Mouse (Mus musculus): ENCODE measurements around the gene Foxo3. TPM values are rescaled to one million over a fixed set of nuclear protein-coding genes. Genes with fewer than 3 reads are reported as not detected.

Gene Foxo3
- polyA plus RNA-seq, 2 experiments: 15.6 to 17.6 TPM

GRCm38 (mm10) chr10:42299426-42299825 is 22.9 kb upstream of the Foxo3 start:
- 62% methylated on average over 6 of the region's 6 CpGs for WGBS (ENCODE audit: insufficient replicate concordance)
- no peak for DNase-seq (ENCODE audit: low read depth in 3 of 3, low spot score in 3 of 3)
- H3K9me3 ChIP-seq (ENCODE audit: control insufficient read depth, low read length): no peaks in the 10 kb centered on the region

GRCm38 (mm10) chr10:42297954-42298353 is 21.4 kb upstream of the Foxo3 start:
- no peak for TF ChIP-seq EP300 (IDR thresholded peaks at IDR 0.05; ENCODE audit: low read depth)
- TF ChIP-seq CTCF (IDR thresholded peaks at IDR 0.05; ENCODE audit: low read depth): peak; percentile 78
- Histone ChIP-seq H3K9ac (replicated peaks) (no peak overlapping the region), H3K4me2 (ENCODE audit: low read depth) (no peak overlapping the region), H3K36me3 (replicated peaks; ENCODE audit: control insufficient read depth, insufficient read depth, low read depth) (no peaks in the 10 kb centered on the region), H3K27me3 (ENCODE audit: control insufficient read depth, insufficient read depth, low read length) (no peaks in the 10 kb centered on the region), H3K4me3 (ENCODE audit: insufficient read depth in 1 of 2, low read depth in 2 of 2, low read length in 2 of 2) (no peak overlapping the region), H3K27ac (no peak overlapping the region), H3K4me1 (replicated peaks; ENCODE audit: control insufficient read depth in 2 of 2, insufficient read depth in 2 of 2, low read length in 1 of 2) (peaks cover 7 to 18% of the 10 kb centered on the region in 2 experiments), H3K9me3 (ENCODE audit: control insufficient read depth, low read length) (no peaks in the 10 kb centered on the region)
- no peak for ATAC-seq (ENCODE audit: insufficient read depth)
- 37% methylated on average over 1 of the region's 1 CpGs for WGBS (ENCODE audit: insufficient replicate concordance)
- DNase-seq (ENCODE audit: low read depth in 3 of 3, low spot score in 3 of 3): no peak

More at GRCm38 (mm10) chr10:42299426-42299825, 22.9 kb upstream of the Foxo3 start:
- no peak for ATAC-seq (ENCODE audit: insufficient read depth)
- Histone ChIP-seq H3K27me3 (ENCODE audit: control insufficient read depth, insufficient read depth, low read length) (no peaks in the 10 kb centered on the region), H3K27ac (no peak overlapping the region), H3K4me3 (ENCODE audit: insufficient read depth in 1 of 2, low read depth in 2 of 2, low read length in 2 of 2) (no peak overlapping the region), H3K4me2 (ENCODE audit: low read depth) (no peak overlapping the region), H3K4me1 (replicated peaks; ENCODE audit: control insufficient read depth in 2 of 2, insufficient read depth in 2 of 2, low read length in 1 of 2) (peaks cover 7 to 15% of the 10 kb centered on the region in 2 experiments), H3K9ac (replicated peaks) (no peak overlapping the region), H3K36me3 (replicated peaks; ENCODE audit: control insufficient read depth, insufficient read depth, low read depth) (no peaks in the 10 kb centered on the region)
- TF ChIP-seq EP300 (IDR thresholded peaks at IDR 0.05; ENCODE audit: low read depth) (no peak), CTCF (IDR thresholded peaks at IDR 0.05; ENCODE audit: low read depth) (no peak)

GRCm38 (mm10) chr10:42297109-42297508 is 20.6 kb upstream of the Foxo3 start:
- no peak overlapping the region for H3K4me2 ChIP-seq (ENCODE audit: low read depth)
- no peak overlapping the region for H3K9ac ChIP-seq (replicated peaks)
- H3K27ac ChIP-seq: no peak overlapping the region
- H3K4me3 ChIP-seq (ENCODE audit: insufficient read depth in 1 of 2, low read depth in 2 of 2, low read length in 2 of 2): no peak overlapping the region
- H3K9me3 ChIP-seq (ENCODE audit: control insufficient read depth, low read length): no peaks in the 10 kb centered on the region
- DNase-seq (ENCODE audit: low read depth in 3 of 3, low spot score in 3 of 3) (no peak), ATAC-seq (ENCODE audit: insufficient read depth) (no peak)
- H3K27me3 ChIP-seq (ENCODE audit: control insufficient read depth, insufficient read depth, low read length): no peaks in the 10 kb centered on the region
- TF ChIP-seq EP300 (IDR thresholded peaks at IDR 0.05; ENCODE audit: low read depth): no peak
- peak; percentile 64 for TF ChIP-seq CTCF (IDR thresholded peaks at IDR 0.05; ENCODE audit: low read depth)
- no peaks in the 10 kb centered on the region for H3K36me3 ChIP-seq (replicated peaks; ENCODE audit: control insufficient read depth, insufficient read depth, low read depth)
- H3K4me1 ChIP-seq (replicated peaks; ENCODE audit: control insufficient read depth in 2 of 2, insufficient read depth in 2 of 2, low read length in 1 of 2): peaks cover 7 to 18% of the 10 kb centered on the region in 2 experiments
- 55% methylated on average over 2 of the region's 2 CpGs for WGBS (ENCODE audit: insufficient replicate concordance)

GRCm38 (mm10) chr10:42296559-42296958 is 20.0 kb upstream of the Foxo3 start:
- peak in 2 of 3 experiments; percentile 60 to 66 for DNase-seq (ENCODE audit: low read depth in 3 of 3, low spot score in 3 of 3)
- Histone ChIP-seq H3K27ac (no peak overlapping the region), H3K4me3 (ENCODE audit: insufficient read depth in 1 of 2, low read depth in 2 of 2, low read length in 2 of 2) (no peak overlapping the region), H3K9me3 (ENCODE audit: control insufficient read depth, low read length) (no peaks in the 10 kb centered on the region), H3K9ac (replicated peaks) (no peak overlapping the region), H3K36me3 (replicated peaks; ENCODE audit: control insufficient read depth, insufficient read depth, low read depth) (no peaks in the 10 kb centered on the region), H3K27me3 (ENCODE audit: control insufficient read depth, insufficient read depth, low read length) (no peaks in the 10 kb centered on the region), H3K4me1 (replicated peaks; ENCODE audit: control insufficient read depth in 2 of 2, insufficient read depth in 2 of 2, low read length in 1 of 2) (peaks cover 7 to 18% of the 10 kb centered on the region in 2 experiments), H3K4me2 (ENCODE audit: low read depth) (no peak overlapping the region; the same call in 1 of the 2 replicates)
- TF ChIP-seq EP300 (IDR thresholded peaks at IDR 0.05; ENCODE audit: low read depth) (peak; percentile 74), CTCF (IDR thresholded peaks at IDR 0.05; ENCODE audit: low read depth) (peak; percentile 27; the same call in 1 of the 2 replicates)
- WGBS (ENCODE audit: insufficient replicate concordance): 27% methylated on average over 4 of the region's 4 CpGs
- peak; percentile 89 for ATAC-seq (ENCODE audit: insufficient read depth)

GRCm38 (mm10) chr10:42295028-42295427 is 18.5 kb upstream of the Foxo3 start:
- H3K27me3 ChIP-seq (ENCODE audit: control insufficient read depth, insufficient read depth, low read length): no peaks in the 10 kb centered on the region
- no peak overlapping the region for H3K9ac ChIP-seq (replicated peaks)

More at GRCm38 (mm10) chr10:42295028-42295427, 18.5 kb upstream of the Foxo3 start:
- H3K27ac ChIP-seq: no peak overlapping the region
- TF ChIP-seq EP300 (IDR thresholded peaks at IDR 0.05; ENCODE audit: low read depth): no peak
- TF ChIP-seq CTCF (IDR thresholded peaks at IDR 0.05; ENCODE audit: low read depth): peak; percentile 80
- H3K4me2 ChIP-seq (ENCODE audit: low read depth): no peak overlapping the region
- DNase-seq (ENCODE audit: low read depth in 3 of 3, low spot score in 3 of 3) (peak in 2 of 3 experiments; percentile 58 to 66), ATAC-seq (ENCODE audit: insufficient read depth) (no peak)
- 5% methylated on average over 1 of the region's 1 CpGs for WGBS (ENCODE audit: insufficient replicate concordance)
- peaks cover 7 to 18% of the 10 kb centered on the region in 2 experiments for H3K4me1 ChIP-seq (replicated peaks; ENCODE audit: control insufficient read depth in 2 of 2, insufficient read depth in 2 of 2, low read length in 1 of 2)
- H3K4me3 ChIP-seq (ENCODE audit: insufficient read depth in 1 of 2, low read depth in 2 of 2, low read length in 2 of 2): no peak overlapping the region
- H3K9me3 ChIP-seq (ENCODE audit: control insufficient read depth, low read length): no peaks in the 10 kb centered on the region
- no peaks in the 10 kb centered on the region for H3K36me3 ChIP-seq (replicated peaks; ENCODE audit: control insufficient read depth, insufficient read depth, low read depth)

All from liver, embryonic 14.5 days (tissue).